Mouse (Mus musculus) liver, embryonic 11.5 days (tissue): Measurements from ENCODE around the gene Kdelr3. TPM values are rescaled to one million over a fixed set of nuclear protein-coding genes. Genes with fewer than 3 reads are reported as not detected.
A peak's percentile ranks its signal among the peaks of the same experiment; 100 is the strongest.

Experiments
- ATAC-seq: fragments of 200-750 bp; cut with Nextera tagmentation; replicated peaks from 2 replicates; pipeline ENCODE4 v1.8.0; 2017; ENCODE audit warnings: moderate number of reproducible peaks, mild to moderate bottlenecking, moderate TSS enrichment, moderate library complexity; ENCODE audit not compliant: low FRiP score
- DNase-seq: peaks from one replicate; pipeline ENCODE4 v3.0.0-alpha.2; 2017; ENCODE audit warnings: low spot score
- H3K27ac ChIP-seq: fragments of 300-500 bp; sonication (generic); 2 replicates; pipeline ENCODE4 v1.5.1; 2014; ENCODE audit warnings: mild to moderate bottlenecking, low read depth, low read length, control low read depth
- H3K27me3 ChIP-seq: fragments of 300-500 bp; sonication (generic); replicated peaks from 2 replicates; pipeline ENCODE4 v1.6.1; 2014; ENCODE audit warnings: low read length, mixed read lengths; ENCODE audit not compliant: control insufficient read depth, insufficient read depth
- H3K36me3 ChIP-seq: fragments of 300-500 bp; sonication (generic); 2 replicates; pipeline ENCODE4 v1.6.1; 2014; ENCODE audit warnings: mild to moderate bottlenecking, low read length, moderate library complexity, mixed read lengths; ENCODE audit not compliant: control insufficient read depth, insufficient read depth
- H3K4me1 ChIP-seq: fragments of 300-500 bp; sonication (generic); replicated peaks from 2 replicates; pipeline ENCODE4 v1.6.1; 2014; ENCODE audit warnings: low read length, mixed read lengths; ENCODE audit not compliant: control insufficient read depth, insufficient read depth
- H3K4me2 ChIP-seq: fragments of 300-500 bp; sonication (generic); 2 replicates; pipeline ENCODE4 v1.6.1; 2014; ENCODE audit warnings: mild to moderate bottlenecking, control low read depth, moderate library complexity
- H3K4me3 ChIP-seq: fragments of 300-500 bp; sonication (generic); 2 replicates; pipeline ENCODE4 v1.5.1; 2014; ENCODE audit warnings: low read depth, low read length, control low read depth
- H3K9ac ChIP-seq: fragments of 300-500 bp; sonication (generic); 2 replicates; pipeline ENCODE4 v1.6.1; 2014; ENCODE audit warnings: low read depth, low read length, control low read depth
- H3K9me3 ChIP-seq: fragments of 300-500 bp; sonication (generic); 2 replicates; pipeline ENCODE4 v1.6.1; 2016; ENCODE audit warnings: low read length, inconsistent platforms, mixed read lengths; ENCODE audit not compliant: control insufficient read depth
- WGBS: fragments of 180-500 bp; shearing (Covaris S2); extraction: QIAGEN DNeasy Blood & Tissue Kit; methylation state at CpG from one replicate; pipeline ENCODE4 v1.1.7; 2014; 5-methylcytosine and 5-hydroxymethylcytosine counted together
- polyA plus RNA-seq: library from polyadenylated mRNA; unstranded; fragments of >200 nt; fragmentation: Nextera tagmentation; extraction: Ambion mirVana; gene quantifications from 2 replicates; pipeline ENCODE4 v1.2.1, GENCODE M21; 2014

Gene Kdelr3
- polyA plus RNA-seq, 1 experiment from 2014 or later = 10.8 TPM

DNA sequence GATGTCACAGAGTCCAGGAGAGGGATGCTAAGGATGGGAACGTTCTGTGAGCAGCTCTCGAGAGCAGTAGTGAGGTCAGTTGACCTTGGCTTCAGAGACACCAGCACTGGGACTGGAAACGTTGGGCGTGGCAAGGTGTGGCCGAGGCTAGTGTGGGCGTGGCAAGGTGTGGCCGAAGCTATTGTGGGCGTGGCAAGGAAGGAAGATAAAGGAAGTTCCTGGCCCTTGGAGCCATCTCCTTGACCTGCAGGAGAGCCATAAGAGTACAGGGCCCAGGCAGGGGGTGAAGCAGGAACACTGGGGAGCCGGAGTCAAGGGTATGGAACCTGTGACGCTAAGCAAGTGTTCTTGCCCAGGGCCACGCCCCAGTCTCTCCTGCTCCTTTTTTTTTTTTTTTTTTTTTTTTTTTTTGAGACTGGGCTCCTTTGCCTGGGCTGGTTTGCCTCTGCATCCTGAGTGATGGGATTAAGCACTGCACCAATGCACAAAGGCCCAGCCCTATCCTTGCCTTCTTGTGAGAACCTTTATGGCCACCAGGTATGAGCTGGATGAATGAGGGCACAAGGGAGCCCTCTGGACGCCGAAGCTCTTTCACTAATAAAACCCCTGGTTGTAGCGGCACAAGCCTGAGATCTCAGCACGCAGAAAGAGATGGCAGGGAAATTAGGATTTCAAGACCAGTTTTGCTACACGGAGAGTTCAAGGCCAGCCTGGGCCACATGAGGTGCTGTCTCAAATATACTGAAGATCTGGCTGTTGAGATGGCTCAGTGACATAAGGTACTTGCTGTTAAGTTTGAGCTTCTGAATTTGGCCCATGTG is 3.4 kb downstream of the Kdelr3 start:
- Histone ChIP-seq H3K36me3 (no peaks in the 10 kb centered on the region), H3K9ac (no peak overlapping the region), H3K27me3 (peaks cover 36% of the 10 kb centered on the region), H3K27ac (no peak overlapping the region), H3K9me3 (no peaks in the 10 kb centered on the region), H3K4me3 (no peak overlapping the region), H3K4me2 (peak overlapping the region; percentile 19), H3K4me1 (peaks cover 7% of the 10 kb centered on the region)
- DNase-seq (no peak), ATAC-seq (0 out of 2 replicates have a peak, but pooled peaks have one; percentile 34)
- WGBS = 43% methylated on average over 16 of the region's 16 CpGs

DNA sequence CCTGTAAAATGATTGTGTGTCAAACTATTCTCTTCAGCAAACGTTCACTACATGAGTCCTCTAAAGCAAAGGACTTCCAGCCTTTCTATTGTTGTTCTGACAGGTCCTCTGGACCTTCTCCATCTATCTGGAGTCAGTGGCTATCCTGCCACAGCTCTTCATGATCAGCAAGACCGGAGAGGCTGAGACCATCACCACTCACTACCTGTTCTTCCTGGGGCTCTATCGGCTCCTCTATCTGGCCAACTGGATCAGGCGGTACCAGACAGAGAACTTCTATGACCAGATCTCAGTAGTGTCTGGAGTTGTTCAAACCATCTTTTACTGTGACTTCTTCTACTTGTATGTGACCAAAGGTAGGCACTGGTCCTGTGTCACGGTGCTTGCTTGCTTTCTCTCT is 9.4 kb downstream of the Kdelr3 start:
- no peaks in the 10 kb centered on the region for H3K27me3 ChIP-seq
- ATAC-seq = no peak
- 83% methylated on average over 5 of the region's 5 CpGs for WGBS
- no peaks in the 10 kb centered on the region for H3K9me3 ChIP-seq
- no peak overlapping the region for H3K4me3 ChIP-seq
- H3K36me3 ChIP-seq = peaks cover 25% of the 10 kb centered on the region
- H3K9ac ChIP-seq = no peak overlapping the region
- no peak overlapping the region for H3K27ac ChIP-seq
- no peak overlapping the region for H3K4me2 ChIP-seq
- H3K4me1 ChIP-seq = no peaks in the 10 kb centered on the region
- DNase-seq = no peak

DNA sequence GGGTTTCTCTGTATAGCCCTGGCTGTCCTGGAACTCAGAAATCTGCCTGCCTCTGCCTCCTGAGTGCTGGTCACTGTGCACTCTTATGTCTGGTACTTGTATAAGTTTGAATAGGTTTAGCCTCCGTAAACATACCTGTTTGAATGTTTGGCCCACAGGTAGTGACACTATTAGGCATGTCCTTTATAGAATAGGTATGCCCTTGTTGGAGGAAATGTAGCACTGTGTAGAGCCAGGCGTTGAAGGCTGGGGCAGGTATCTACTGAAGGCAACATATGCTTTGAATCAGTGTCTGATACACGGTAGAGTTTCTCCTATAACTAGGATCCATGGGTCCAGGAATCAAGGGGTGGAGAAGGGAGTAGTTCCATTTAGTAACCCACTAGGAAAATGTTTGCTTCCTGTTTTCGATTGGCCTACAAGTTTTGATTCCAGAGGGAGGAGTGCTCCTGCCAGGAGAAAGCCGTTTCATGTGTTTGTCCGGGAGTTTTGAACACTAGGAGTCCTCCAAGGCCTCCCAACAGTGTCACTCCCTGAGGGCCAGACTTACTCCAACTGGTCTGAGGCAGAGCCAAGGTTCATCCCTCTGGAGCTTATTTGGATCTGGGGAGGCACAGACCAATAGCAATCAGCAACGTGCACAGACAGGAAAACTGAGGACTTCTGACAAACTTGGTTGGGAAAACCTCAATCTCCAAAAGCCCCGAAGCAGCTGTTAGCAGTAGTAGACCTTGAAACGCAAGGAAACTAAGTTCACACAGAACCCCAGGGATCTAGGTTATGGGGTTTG is 10.0 kb downstream of the Kdelr3 start:
- ATAC-seq = 0 out of 2 replicates have a peak, but pooled peaks have one; percentile 39
- no peak overlapping the region for H3K4me3 ChIP-seq
- H3K36me3 ChIP-seq = peaks cover 31% of the 10 kb centered on the region
- no peak overlapping the region for H3K9ac ChIP-seq
- 64% methylated on average over 9 of the region's 9 CpGs for WGBS
- H3K27me3 ChIP-seq = no peaks in the 10 kb centered on the region
- H3K27ac ChIP-seq = no peak overlapping the region
- no peaks in the 10 kb centered on the region for H3K4me1 ChIP-seq
- H3K4me2 ChIP-seq = no peak overlapping the region
- DNase-seq = no peak
- H3K9me3 ChIP-seq = no peaks in the 10 kb centered on the region

DNA sequence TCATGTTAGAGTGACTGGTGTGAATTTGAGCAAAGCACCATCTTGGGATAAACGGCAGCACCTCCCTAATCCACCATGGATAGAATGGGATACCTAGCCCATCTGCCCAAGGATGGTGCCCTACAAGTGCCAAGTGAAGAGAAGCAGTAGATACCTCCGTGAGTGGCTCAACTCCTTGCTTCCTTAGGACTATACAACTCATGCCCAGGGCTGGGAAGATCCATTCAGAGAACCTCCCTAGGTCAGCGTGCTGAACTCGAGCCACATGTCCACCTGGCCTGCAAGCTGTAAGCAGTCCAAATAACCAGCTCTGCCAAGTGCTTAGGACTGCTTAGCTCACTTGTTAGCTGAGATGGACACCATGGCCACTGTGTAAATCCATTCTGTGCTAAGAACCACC is 11.0 kb downstream of the Kdelr3 start:
- Histone ChIP-seq H3K27me3 (no peaks in the 10 kb centered on the region), H3K4me1 (no peaks in the 10 kb centered on the region), H3K9ac (no peak overlapping the region), H3K4me3 (no peak overlapping the region), H3K4me2 (no peak overlapping the region), H3K27ac (no peak overlapping the region), H3K36me3 (peaks cover 39% of the 10 kb centered on the region), H3K9me3 (no peaks in the 10 kb centered on the region)
- ATAC-seq (no peak), DNase-seq (no peak)
- WGBS = 82% methylated on average over 4 of the region's 4 CpGs

DNA sequence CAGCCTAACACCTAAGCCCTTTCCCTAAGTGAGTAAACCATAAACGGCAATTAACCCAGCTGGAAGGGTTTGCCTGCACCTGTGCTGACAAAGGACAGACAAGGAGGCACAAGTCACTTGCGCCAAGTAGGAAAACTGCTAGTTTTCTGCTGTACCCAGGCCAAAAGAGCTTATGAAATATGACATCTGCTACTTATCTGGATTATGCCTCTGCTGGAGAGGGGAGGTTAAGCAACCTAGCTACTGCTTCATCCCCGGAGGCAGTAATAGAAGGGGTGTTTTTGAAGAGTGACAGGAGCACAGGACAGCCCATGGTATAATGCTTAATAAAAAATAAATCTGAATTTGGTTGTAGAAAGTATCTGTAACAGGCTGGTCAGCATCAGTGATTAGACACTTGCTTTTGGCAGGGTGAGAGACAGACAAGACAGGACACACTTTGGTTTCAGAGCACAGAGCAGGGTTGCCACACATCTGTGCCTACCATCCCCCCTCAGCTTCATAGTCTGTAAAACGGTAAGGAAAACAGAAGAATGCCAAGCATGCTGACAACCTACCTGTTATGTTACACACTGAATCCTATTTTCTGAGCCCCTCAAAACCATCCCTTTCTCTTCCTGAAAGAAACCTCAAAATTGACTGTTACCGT is 11.9 kb downstream of the Kdelr3 start:
- no peak for ATAC-seq
- no peaks in the 10 kb centered on the region for H3K27me3 ChIP-seq
- DNase-seq = no peak
- 78% methylated on average over 5 of the region's 5 CpGs for WGBS
- no peak overlapping the region for H3K4me3 ChIP-seq
- no peaks in the 10 kb centered on the region for H3K9me3 ChIP-seq
- no peak overlapping the region for H3K4me2 ChIP-seq
- H3K27ac ChIP-seq = no peak overlapping the region
- H3K36me3 ChIP-seq = peaks cover 46% of the 10 kb centered on the region
- H3K9ac ChIP-seq = no peak overlapping the region
- H3K4me1 ChIP-seq = no peaks in the 10 kb centered on the region

DNA sequence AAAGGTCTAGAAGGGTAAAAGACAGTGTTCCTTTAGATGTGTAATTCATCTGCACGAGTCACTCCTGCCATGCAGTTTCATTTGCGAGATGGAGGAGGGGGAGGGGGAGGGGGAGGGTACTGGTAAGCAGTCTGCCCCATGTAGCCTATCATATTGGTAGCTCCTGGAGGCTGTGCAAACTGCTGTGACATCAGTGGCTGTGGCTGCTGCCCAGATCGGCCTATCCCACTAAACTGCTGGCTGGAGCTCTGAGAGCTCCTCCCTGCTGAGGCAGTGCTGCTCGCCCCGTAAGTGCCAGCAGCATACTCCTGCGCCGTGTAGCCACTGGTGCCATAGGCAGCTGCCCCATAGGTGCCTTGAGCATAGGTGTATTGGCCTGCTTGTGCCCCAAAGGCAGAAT is 13.7 kb downstream of the Kdelr3 start:
- Histone ChIP-seq H3K27ac (no peak overlapping the region), H3K36me3 (peaks cover 63% of the 10 kb centered on the region), H3K4me3 (no peak overlapping the region), H3K27me3 (no peaks in the 10 kb centered on the region), H3K4me1 (no peaks in the 10 kb centered on the region), H3K9me3 (no peaks in the 10 kb centered on the region), H3K4me2 (no peak overlapping the region), H3K9ac (no peak overlapping the region)
- 84% methylated on average over 7 of the region's 7 CpGs for WGBS
- no peak for ATAC-seq
- DNase-seq = no peak

DNA sequence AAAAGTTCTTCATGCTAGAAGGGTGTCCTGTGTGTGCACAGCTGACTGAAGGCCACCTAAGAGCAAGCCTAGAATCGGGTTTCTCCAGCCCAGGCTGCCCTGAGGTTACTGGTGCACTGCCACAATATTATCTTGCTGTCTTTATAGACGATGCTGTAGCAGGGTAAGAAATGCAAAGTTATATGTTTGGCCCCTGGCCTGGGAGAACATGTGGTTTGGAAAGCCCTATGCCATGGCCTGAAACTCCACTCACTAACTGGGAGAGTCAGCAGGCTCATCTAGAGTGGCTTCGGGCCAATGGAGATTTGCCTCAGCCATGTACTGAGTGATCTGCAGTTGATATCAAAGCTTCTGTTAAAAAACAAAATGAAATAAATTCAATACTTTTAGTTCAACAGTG is 17.6 kb downstream of the Kdelr3 start:
- Histone ChIP-seq H3K9ac (no peak overlapping the region), H3K4me3 (no peak overlapping the region), H3K27ac (no peak overlapping the region), H3K36me3 (peaks cover 87% of the 10 kb centered on the region), H3K27me3 (no peaks in the 10 kb centered on the region), H3K4me1 (no peaks in the 10 kb centered on the region), H3K9me3 (no peaks in the 10 kb centered on the region), H3K4me2 (no peak overlapping the region)
- DNase-seq (no peak), ATAC-seq (no peak)
- WGBS = 90% methylated on average over 3 of the region's 3 CpGs

DNA sequence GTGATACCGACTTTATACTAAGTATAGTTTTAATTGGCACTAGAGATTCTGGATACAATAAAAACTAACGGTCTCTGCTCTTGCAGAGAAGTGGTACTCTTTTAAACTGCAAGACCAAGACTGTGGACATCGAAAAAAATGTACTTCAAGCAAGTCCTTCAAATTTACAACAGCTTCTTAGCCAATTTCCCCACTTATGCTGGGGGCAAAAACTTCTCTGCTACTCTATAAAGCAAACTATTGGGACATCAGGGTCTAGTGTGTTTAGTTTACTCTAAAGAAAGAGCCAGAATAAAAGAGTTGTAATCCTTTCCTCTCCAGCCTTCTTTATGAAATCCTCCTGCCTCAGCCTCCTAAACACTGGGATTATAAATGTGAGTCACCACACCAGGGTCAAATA is 27.8 kb downstream of the Kdelr3 start:
- Histone ChIP-seq H3K4me2 (peak overlapping the region; percentile 94), H3K27me3 (no peaks in the 10 kb centered on the region), H3K9me3 (no peaks in the 10 kb centered on the region), H3K27ac (no peak overlapping the region), H3K9ac (peak overlapping the region; percentile 39), H3K4me3 (peak overlapping the region; percentile 93; the same call in 1 of the 2 replicates), H3K36me3 (peaks cover 35% of the 10 kb centered on the region), H3K4me1 (peaks cover 17% of the 10 kb centered on the region)
- no peak for DNase-seq
- no peak for ATAC-seq
- 93% methylated on average over 3 of the region's 3 CpGs for WGBS
